Mouse (Mus musculus) cerebellum, adult 8-10 months (tissue): Measurements from ENCODE around the gene Sox5.

Experiments
- DNase-seq: peaks from one replicate; pipeline ENCODE4 v3.0.0; 2022

Gene Sox5

DNA sequence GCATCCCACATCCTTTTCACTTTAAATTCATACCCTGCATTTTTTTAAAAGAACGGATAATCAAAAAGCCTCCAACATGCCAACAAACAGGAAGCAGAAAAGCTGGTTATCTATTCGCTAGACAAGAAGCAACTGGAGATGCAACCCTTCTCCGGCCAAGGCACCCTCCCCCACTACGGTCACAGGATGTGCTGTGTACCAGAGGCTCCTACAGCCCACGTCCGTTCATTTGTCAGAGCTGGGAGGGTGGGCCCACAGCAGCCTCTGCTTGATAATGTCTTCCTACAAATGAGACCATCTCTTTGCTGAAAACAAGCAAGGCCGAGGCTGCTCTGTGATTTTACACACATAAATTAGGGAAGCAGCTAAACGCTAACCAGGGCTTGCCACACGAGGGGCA is 69.9 kb downstream of the Sox5 start:
- no peak for DNase-seq

DNA sequence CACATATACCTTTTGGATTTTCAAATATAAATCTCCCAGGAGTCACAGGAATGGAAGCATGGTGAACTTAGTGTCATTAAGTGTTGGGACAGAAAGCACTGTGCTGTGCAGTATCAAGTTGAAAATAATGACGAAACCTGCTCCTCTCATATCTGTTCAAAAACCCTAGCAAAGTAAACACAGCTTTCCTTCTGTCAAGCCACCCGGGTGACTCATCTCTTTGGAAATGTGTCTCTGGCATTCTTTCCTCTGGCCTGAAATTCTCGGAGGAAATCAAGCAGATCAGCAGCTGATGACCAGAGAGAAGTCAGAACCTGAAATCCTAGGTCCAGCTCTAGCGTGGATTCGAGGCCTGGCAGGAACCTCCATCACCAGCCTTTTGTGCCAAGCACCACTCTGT is 71.0 kb downstream of the Sox5 start:
- no peak for DNase-seq

DNA sequence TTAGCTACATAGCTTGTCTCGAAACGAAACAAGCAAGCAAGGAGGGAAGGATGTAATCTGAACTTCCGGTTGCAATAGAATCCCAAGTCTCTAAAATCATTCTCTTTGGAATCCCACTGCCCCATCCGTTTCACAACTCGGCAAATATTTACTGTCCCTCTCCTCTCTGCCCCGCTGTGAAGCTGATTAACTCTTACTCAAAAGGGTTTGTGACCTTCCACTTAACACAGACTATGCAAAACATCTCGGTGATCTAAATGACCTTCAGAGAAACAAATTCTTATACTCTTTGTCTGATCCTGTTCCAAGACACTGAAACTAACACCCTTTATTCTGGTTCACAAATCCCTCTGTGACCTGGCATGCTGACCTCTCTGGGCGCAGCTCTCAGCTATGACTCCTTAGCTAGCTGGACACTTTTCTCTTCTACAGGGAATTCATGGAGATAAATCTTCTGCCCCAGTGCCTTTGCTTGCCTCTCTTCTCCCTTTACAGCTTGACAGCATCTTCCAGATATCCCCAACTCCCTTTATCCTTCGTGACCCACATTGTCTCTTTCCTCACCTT is 72.1 kb downstream of the Sox5 start:
- no peak for DNase-seq

DNA sequence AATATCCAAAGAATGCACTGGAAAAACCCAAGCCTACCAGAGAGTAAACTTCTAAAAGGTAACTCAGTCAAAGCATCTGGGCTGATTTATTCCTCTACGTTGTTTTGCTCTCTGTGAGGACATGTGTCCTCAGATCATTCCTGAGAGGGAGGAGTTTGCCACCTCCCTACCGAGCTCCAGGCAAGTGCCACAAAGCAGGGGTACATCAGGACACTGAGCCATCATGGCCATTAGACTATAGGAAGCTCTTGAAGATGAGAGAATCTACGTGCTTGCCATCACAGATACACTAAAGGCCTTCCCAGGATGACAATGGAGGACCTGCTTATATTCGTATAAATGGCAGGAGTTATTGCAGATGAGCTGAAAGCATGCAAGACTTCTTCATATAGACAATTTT is 73.4 kb downstream of the Sox5 start:
- no peak for DNase-seq

DNA sequence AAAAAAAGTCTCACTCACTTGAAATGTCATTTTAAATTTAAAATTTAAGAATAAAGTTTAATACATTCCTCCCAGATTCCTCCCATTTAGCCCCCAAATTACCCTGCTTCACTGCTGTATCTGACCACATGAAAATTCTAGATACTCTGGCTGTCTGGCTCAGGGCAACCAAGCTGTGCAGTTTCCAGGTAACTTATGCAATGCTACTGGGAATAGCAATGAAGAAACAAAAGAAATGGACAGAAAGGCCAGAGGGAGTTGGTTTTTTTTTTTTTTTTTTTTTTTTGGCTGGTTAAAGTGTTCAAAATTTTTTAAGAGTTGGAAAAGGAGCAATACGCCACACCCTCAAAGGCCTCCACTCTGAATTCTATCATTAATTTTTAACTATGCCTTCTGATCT is 73.8 kb downstream of the Sox5 start:
- DNase-seq: no peak

DNA sequence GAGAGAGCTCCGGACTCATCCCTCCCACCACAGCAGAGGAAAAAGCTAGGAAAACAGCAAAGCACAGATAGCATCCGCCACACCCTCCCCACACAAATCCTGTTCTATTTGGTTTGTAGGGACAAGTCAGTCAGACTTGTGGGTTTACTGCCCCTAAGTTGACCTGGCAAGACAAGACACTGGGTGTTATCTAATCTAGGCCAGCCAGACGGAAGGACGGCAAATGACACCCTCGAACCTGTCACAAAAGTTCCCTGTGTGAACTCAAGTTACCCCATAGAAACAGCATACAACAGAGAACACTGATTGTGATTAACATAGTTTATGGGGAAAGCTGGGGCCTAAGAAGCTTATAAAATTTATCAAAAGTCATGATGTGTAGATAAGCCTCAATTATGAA is 76.8 kb downstream of the Sox5 start:
- DNase-seq: no peak

DNA sequence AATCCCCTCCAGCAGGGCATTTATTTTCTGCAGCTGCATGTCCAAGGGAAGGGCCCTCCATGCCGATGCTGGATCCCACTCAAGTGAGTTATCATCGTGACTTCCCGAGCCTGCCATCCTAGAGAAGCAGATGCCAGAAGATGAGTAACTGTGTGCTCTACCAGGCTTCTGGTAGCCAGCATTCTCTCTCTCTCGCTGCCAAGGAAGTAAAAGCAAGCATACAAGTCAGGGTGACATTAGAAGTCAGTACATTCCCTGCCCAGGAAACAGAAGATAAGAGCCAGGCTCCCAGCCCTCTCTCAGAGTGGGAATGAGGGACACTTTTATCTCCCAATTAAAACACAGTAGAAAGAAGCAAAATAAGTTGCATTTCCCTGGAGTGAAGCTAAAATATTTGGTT is 86.1 kb downstream of the Sox5 start:
- no peak for DNase-seq

DNA sequence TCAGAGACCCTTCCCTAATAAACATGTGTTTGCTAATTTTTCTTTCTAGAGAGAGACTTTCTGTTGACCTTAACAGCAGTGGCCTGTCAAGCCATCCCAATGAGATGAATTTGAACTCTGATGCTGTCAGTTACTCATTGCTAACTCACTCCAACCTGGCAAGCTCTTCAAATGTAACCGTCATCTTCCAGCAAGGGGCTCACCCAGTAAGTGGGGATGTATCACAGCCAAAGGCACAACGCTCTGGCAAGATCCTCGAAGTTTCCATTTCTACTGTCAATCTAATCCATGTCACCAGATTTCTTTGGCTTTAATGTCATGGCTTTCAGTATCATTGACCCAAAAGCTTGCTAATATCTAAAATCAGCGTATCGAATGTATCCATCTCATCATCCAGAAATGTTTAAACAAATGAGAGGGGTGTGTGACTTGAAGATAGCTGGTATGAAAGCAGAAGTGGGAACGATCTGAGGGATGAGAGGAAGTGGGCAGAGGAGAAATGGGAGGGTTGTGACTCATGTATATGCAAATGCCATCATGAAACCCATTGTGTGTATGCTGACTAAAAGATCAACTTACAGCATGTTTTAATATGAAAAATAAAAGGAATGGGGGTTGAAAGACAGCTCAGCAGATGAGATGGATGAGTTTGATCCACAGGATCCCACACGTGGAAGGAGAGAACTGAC is 88.4 kb downstream of the Sox5 start:
- no peak for DNase-seq

DNA sequence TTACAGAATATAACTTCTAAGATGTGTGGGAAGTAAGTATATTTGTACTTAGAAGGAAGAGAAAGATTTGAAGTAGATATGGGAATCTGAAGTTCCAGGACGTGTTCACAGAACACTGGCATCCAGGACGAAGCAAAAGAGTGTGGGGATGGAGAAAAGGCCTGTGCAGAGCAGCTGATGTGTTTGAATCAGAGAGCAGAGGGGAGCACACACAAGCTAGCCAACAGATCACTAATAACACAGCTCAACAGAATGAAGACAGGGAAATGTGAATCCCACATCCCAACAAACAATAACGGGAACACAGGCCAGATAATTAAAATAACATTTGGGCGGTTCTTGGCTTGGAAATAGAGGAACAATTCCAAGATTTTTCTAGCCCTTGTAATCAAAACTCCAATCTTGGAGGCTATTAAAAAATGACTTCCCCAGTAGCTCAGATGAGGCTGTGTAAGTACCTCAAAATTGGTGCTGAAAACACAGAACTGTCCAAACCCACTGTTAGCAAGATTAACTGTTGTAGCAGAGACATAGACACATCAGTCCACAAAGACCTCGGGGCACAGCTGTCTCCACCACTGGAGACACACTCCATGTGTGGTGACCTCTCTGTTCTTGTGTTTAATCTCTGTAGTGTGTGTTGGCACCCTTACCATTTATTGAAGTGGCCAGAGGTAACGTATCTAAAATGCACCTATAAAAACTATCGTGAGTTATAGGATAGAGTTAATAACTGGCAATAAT is 90.3 kb downstream of the Sox5 start:
- DNase-seq: no peak

DNA sequence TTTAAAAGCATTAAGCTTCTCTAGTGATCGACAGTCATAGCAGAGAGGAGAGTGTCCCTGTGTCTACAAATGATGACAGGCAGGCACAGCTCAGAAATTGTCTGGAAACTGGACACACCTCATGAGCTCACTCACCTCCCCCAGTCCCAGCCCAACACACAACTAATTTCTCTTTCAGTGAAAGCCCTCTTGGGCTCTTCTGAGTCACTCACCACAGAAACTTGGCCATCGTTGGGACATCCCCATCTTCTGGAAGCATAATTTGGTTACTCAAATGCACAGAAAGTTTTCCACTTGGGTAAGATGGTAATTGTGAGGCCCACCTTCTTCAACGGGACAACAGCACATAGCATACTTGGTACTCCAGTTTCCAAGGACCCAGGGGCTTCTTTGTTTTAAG is 92.7 kb downstream of the Sox5 start:
- DNase-seq: no peak

DNA sequence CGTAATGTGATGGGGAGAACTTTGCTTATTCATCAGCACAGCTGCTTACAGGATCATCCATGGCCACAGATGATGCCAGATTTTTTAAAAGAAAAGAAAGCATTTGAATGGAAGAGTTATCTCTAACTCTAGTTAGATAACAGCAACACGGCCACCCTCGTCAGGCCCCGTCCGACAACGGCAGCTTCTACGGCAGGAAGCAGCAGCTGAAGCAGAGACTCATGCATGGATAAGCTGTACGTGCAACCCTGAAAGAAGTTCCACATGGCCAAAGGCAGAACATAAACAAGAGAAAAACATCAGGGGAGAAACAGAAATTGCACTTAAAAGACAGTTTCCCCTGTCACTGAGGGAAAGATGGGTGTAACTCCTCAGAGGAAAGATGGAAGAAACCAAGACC is 94.1 kb downstream of the Sox5 start:
- DNase-seq: no peak

DNA sequence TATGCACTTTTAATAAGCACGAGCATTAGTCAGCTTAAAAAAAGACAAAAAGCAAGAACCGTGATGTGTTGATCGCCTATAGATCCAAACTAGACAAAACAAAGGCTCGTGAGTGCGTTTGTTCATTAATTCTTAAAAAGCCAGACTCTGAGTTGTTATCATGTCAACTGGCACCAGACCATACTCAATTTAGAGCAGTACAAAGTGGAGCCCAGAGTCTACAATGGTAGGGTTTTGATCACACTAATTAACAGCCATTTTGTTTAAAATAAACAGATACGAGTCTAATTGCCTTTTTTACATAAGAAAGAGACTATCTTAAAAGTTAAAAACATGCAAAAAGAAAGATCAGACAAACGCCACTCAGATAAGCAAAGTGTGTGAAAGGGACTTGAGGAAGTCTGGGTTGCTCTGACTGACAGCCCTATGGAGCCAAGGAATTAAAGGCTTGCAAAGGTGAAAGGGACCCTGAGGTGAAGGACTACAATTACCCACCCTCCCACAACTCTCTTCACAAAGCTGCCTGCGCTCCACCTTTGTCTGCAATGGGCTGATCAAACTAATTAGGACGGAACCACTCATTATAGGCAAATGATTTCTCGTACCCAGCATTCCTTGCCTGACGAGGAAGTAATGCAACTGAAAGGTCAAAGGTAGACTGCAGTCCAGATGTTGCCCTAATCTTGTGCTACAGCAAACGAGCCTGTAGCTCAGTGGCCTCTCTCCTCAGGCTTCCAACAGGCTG is 100.6 kb downstream of the Sox5 start:
- DNase-seq: no peak

DNA sequence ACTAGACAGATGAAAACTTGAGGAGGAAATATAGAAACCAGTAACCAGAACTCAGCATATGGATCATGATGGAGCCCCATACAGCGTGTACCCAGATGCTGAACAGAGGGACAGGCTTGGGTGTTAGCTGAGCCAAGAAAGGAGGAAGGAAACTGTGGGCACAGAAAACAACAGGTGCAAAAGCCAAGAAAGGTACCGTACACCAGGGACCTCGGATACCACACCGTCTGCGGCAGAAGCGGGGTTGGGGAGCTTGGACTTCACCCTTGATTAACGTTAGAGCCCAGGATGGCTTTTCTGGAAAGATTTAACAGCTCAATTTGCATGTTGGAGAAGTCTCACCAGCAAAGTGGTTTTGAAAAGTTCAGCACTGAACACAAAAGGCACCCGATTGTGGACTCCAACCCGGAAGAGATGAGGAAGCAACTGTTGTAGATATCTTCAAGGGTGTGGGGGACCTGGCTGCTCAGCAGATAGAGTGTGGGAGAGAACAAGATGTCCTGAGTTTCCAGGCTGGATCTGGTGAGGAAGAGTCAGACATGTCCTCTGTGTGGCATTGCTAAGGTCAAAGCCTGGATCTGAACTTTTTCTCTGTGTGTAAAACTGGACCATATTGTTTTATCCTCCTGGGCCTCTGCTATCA is 104.2 kb downstream of the Sox5 start:
- no peak for DNase-seq

DNA sequence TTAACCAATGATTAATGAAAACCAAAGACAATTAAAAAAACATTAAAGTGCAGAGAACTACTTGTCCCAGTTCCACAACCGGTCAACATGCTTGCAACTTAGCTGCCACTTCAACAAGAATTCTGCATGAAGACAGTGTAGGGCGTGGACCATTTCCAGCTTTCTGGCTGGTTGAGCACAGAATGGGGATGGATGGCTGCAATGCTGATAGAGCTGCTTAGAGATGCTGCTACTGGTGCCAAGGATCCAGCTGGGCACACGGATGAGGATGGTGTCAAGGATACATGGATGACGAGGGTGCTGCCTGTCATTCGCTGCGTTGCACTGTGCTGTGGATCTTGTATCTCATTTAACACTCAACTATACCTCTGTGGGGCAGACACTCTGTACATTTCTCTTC is 106.7 kb downstream of the Sox5 start:
- DNase-seq: no peak

DNA sequence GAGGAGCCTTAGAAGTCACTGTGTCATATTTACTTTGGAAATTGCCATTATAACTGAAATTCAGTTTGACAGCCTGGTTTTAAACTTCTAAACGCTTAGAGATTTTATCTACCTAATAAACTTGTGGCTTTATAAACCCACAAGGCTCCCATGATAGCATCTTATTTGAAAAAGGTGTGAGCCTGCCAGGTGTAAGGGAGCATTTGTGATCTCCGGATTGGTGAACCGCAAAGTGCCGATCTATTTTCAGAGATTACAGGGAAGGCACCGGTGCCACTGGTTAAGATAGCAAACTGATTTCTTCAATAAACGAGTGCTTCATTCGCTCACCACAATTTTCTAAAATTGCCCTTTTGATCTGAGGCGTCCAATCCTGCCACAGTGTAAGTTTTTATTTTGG is 107.9 kb downstream of the Sox5 start:
- DNase-seq: no peak

DNA sequence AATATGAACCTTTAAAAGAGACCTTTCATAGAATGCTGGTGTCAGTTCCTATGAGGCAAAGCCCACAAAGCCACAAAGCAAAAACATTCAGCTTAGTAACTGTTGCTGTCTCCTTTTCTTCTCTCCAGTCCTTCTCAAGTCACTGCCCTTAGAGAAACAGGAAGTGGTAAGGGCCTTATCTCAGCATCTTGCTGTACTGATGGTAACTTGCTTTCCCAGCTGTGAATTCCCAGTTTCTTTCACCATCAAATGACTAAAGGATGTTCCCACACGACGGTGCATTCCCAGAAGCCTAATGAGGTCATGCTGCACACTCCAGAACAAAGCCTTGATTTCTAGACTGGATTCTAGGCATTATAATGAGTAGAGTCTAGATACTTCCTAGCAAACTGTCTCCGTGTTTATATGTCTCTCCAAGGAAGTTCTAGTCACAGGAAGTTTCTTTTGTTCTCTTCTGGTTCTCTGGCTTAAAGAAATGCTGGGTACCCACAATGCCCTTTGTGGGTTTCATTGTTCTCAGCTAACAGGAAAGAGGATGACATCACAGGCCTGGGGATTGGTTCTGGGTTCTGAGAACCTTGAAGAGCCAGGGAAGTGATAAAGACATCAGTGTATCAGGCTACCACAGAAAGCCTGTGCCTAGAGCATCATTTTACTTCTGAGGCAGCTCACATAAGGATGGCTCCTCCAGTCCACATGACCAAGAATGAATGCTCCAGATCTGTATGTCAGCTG is 111.2 kb downstream of the Sox5 start:
- no peak for DNase-seq

DNA sequence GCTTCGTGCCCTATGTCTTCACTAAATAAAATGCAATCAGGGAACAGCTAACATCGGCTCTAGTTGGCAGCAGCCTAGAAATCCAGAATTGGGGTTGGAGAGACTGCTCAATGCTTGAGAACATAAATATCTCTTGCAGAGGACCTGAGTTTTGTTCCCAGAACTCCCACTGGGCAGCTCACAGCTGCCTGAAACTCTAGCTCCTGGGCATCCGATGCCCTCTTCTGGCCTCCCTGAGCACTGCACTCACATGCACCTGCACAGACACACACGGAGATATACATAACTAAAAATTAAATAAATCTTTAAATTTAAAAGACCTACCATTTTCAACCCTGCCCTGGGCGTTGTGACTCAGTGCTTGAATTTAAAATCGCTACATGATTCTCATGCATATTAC is 115.2 kb downstream of the Sox5 start:
- DNase-seq: no peak

DNA sequence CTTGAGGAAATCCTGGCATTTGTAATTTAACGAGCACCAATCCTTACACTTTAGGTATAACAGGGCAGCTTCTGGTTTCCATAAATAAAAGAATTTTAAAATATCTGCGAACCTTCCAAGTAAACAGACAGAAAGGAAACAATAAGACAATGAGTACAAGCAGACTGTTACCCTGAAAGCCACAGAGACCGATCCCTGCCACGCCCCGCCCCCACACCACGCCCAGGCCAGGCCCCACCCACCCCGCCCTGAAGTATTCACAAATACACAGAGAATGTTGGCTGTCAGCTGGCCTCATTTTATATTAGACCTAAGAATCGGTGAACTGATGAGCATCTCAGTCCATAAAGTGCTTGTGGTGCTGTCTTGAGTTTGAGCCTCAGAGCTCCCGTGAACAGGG is 117.0 kb downstream of the Sox5 start:
- no peak for DNase-seq

DNA sequence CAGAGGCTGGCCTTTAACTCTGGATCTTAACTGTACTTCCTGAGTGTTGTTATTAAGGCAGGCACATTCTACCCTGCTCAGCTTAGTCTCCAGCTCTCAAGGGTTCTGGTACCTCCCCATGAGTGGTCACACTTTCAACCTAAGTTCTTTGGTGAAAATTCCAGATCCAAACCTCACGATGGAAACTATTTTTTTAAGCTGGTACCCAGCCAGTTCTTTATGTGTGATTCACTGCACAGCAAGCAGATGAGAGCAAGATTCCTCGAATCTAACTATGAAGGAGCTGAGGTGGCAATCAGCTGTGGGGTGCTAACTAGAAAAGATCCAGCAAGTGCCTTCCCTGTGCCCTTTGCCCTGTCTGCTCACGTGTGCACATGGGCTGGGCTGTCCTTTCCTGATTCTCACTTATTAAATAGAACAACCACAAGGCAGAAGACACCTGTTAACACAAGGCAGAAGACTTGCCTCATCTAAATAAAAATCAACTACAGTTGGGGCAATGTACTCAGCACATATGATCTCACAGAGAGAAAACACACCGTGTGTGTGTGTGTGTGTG is 118.2 kb downstream of the Sox5 start:
- DNase-seq: no peak

DNA sequence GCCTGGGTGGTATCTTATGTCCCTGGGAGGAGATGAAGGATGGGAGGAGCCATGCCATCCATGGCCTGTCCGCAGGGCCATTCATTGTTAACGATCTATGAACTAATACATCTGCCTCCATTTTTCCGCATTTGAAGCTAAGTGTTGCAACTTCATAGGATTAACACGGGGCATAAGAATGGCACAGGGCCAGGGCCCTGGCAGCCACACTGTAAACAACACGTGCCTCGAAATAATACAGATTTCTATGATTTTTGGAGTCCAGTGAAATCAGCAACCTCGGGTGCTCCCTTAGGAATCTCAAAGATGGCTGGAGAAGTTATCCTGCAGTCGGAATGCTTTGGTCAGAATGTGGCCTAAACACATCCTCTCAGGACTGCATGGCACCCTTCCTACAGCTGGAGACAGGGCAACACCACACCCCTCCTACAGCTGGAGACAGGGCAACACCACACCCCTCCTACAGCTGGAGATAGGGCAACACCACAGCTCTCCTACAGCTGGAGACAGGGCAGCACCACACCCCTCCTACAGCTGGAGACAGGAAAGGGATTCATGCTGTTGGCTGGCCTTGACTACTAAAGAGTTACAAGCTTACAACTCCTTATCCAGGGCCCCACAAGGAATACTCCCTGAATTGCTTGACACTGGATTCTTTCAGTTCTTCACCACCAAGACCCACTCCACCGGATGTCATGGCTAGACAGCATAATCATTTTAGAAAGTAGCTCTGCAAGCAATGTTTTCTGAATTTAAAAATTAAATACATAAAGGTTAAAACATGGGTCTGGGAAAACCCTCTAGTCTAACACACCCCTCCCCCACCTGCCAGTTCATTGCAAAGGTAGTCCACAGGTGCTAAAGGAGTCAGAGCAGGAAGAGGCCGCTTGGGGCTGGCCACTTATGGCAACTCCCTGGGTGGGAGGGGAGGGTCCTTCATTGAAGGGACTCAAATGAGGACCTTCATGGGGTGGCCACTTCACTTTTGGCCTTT is 122.4 kb downstream of the Sox5 start:
- DNase-seq: no peak

DNA sequence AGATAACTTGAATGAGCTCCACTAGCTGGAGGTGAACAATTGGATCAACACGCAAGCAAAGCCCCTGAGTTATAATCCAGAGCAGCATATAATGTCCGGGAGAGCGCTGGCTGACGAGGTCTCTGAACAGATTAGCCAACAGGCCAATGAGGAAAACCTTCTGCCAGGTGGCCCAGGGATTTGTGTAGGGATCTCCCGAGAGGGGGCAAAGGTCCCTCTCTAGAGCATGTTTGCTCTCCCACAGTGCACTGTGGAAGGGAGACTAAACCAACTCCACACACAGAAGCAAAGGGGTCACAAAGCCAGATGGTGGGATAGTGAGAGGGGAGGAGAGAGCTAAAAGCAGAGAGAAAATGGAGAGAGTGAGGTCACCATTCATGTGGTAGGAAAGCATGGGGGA is 128.9 kb downstream of the Sox5 start:
- DNase-seq: no peak
